Mouse (Mus musculus) CH12.LX (cell line): Measurements from ENCODE around the gene Cdh22.

ENCODE experiments used
- CHD2 ChIP-seq: IDR thresholded peaks from 2 replicates; pipeline ENCODE4 v1.6.1; 2011; ENCODE audit warnings: low read length, improper control_type of control experiment
- CTCF ChIP-seq, 2 experiments: IDR thresholded peaks in 1 of 2; conservative IDR thresholded peaks in 1 of 2; 2 replicates each; pipeline ENCODE4 v1.5.1; 2011 to 2012; ENCODE audit warnings: low read depth in 2 of 2, low read length in 2 of 2, improper control_type of control experiment in 1 of 2, inconsistent platforms in 1 of 2, mild to moderate bottlenecking in 1 of 2, moderate library complexity in 1 of 2
- EP300 ChIP-seq: IDR thresholded peaks from 2 replicates; pipeline ENCODE4 v1.6.1; 2011; ENCODE audit warnings: low read length, improper control_type of control experiment
- HCFC1 ChIP-seq: IDR thresholded peaks from 2 replicates; pipeline ENCODE4 v1.6.1; 2012; ENCODE audit warnings: low read depth, mild to moderate bottlenecking, inconsistent platforms, low read length, improper control_type of control experiment
- MAFK ChIP-seq: IDR thresholded peaks from 2 replicates; pipeline ENCODE4 v1.6.1; 2011; ENCODE audit warnings: low read length, improper control_type of control experiment; ENCODE audit not compliant: insufficient replicate concordance
- MAZ ChIP-seq: IDR thresholded peaks from 2 replicates; pipeline ENCODE4 v1.6.1; 2012; ENCODE audit warnings: low read depth, mild to moderate bottlenecking, inconsistent platforms, low read length, improper control_type of control experiment, moderate library complexity
- MEF2A ChIP-seq: IDR thresholded peaks from 2 replicates; pipeline ENCODE4 v1.6.1; 2014; ENCODE audit warnings: low read depth, mild to moderate bottlenecking, inconsistent platforms, low read length, improper control_type of control experiment, borderline replicate concordance
- PAX5 ChIP-seq: IDR thresholded peaks from 2 replicates; pipeline ENCODE4 v1.6.1; 2012; ENCODE audit warnings: low read length, inconsistent platforms, mixed read lengths
- POLR2A ChIP-seq: IDR thresholded peaks from 2 replicates; pipeline ENCODE4 v1.6.1; 2011; ENCODE audit warnings: low read depth, mild to moderate bottlenecking, improper control_type of control experiment, low read length
- RCOR1 ChIP-seq: conservative IDR thresholded peaks from 2 replicates; pipeline ENCODE4 v1.6.1; 2012; ENCODE audit warnings: low read depth, mild to moderate bottlenecking, inconsistent platforms, low read length, improper control_type of control experiment
- TCF12 ChIP-seq: IDR thresholded peaks from 2 replicates; pipeline ENCODE4 v1.6.1; 2014; ENCODE audit warnings: low read depth, mild to moderate bottlenecking, inconsistent platforms, low read length, improper control_type of control experiment
- USF1 ChIP-seq: IDR thresholded peaks from 2 replicates; pipeline ENCODE4 v1.6.1; 2014; ENCODE audit warnings: low read depth, mild to moderate bottlenecking, inconsistent platforms, low read length, improper control_type of control experiment
- ZNF384 ChIP-seq: IDR thresholded peaks from 2 replicates; pipeline ENCODE4 v1.6.1; 2012; ENCODE audit warnings: low read depth, low read length, improper control_type of control experiment, inconsistent platforms

GRCm38 (mm10) chr2:165090650-165091049 lies 144.0 kb downstream of the Cdh22 start, which contains the start of gene 1700025C18Rik:
- TF ChIP-seq TCF12 = no peak
- no peak for TF ChIP-seq USF1
- no peak for TF ChIP-seq MAZ
- no peak for TF ChIP-seq MEF2A
- no peak for TF ChIP-seq POLR2A
- TF ChIP-seq CTCF (conservative IDR thresholded peaks at IDR 0.05 in 1 of 2, IDR thresholded peaks at IDR 0.05 in 1 of 2; ENCODE audit: low read depth in 2 of 2, low read length in 2 of 2) = no peak
- no peak for TF ChIP-seq MAFK
- TF ChIP-seq ZNF384 = no peak
- no peak for TF ChIP-seq RCOR1
- no peak for TF ChIP-seq CHD2
- no peak for TF ChIP-seq PAX5
- no peak for TF ChIP-seq HCFC1
- TF ChIP-seq EP300 = no peak
